Mouse (Mus musculus) right cerebral cortex, postnatal 36 days (tissue): Measurements from ENCODE around the gene Lsm12.
"Not testable (repeated sequence)": the region's sequence is repeated elsewhere in the genome, so short reads cannot be mapped to it uniquely, and the experiment has no call there.

Experiments
- DNase-seq, 2 experiments: peaks; one replicate each; pipeline ENCODE4 v3.0.0; 2022; ENCODE audit warnings: low spot score in 2 of 2, mixed read lengths in 1 of 2

Lsm12 gene

DNA sequence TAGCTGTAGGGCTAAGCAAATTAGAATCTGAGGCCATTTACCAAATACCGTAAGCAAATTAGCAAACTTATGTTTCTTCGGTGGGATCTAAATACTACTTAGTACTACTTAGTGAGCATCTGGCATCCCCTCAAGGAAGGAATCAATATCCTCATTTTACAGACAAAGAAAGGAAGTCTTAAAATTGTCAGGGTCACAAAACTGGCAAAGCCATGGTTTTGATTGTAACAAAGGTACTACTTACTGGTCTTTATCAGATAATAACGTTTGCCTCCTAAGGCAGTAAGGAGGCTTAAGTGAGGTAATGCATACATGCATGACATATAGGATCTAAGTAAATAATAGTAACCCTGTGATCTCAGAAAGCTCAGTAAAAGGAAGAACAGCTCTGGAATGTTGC lies 581 bp upstream of the Lsm12 start:
- no peak for DNase-seq

DNA sequence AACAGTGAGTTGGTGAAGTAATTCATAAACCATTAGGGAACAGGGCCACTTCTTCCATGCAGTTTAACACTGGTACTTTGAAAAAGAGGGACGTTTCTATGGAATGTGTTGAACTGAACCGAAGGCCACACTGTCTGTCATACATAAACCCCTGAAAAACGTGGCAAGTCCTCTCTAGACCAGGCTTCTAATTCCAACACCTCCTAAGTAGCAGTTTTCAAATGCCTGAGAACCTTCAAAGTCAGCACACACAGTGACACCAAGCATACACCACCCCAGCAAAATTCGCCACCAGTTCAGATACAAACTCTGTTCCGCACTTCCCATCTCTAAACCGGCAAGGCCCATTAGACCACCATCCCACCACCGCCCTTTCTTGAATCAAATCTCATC lies 847 bp downstream of the Lsm12 start:
- no peak for DNase-seq

DNA sequence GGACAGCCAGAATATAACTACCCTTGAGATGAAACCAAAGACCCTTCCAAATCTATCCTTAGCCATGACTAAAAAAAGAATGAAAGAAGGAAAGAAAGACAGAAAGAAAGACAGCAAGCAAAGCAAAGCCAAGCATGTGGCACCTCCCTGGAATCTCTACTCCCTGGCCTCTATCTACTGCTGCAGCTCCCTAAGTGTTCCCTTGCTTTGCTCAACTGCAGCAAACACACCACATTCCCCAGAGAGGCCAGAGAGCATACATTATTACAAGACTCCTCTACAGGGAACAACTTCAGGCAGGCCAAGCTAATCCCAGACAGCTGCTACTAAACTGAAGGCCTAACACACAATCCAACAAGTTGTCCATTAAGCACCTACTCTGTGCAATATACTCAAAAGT lies 5.3 kb downstream of the Lsm12 start:
- DNase-seq = no peak

DNA sequence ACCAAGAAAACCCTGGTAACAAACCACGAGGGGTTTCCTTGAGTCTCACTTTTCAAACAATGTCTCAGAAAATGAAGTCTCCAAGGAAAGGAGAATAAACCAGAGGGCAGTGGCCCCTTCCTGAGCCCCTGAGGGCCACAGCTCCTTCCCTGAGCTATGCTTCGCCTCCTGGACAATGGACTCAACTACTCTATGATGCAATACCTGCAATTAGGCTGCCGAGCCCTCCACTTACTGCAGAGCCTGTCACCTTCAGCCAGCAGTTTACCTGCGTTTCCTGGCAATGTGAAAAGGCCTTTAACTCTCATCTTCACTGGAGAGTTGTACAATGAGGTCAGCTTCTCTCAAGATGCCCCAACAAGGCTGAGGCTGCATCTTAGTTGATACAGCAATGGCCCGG lies 16.4 kb downstream of the Lsm12 start:
- no peak for DNase-seq

DNA sequence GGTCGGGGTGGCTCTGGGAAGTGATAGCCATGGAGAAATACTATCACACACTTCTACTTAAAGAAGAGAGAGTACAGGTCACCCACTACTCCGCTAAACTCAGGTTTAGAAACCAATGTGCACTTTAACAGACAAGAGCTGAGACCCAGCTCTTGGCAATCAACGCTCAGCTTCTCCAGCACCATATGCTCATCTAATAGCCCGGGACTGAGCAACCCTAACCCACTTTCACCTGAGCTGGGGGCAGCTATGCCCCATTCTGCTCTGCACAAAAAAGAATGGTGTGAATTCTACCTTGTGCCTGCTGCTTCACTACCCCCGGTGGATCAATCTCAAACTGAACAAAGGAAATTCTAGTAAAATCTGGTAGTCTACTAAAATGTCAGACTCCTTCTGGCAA lies 17.6 kb downstream of the Lsm12 start:
- no peak for DNase-seq

DNA sequence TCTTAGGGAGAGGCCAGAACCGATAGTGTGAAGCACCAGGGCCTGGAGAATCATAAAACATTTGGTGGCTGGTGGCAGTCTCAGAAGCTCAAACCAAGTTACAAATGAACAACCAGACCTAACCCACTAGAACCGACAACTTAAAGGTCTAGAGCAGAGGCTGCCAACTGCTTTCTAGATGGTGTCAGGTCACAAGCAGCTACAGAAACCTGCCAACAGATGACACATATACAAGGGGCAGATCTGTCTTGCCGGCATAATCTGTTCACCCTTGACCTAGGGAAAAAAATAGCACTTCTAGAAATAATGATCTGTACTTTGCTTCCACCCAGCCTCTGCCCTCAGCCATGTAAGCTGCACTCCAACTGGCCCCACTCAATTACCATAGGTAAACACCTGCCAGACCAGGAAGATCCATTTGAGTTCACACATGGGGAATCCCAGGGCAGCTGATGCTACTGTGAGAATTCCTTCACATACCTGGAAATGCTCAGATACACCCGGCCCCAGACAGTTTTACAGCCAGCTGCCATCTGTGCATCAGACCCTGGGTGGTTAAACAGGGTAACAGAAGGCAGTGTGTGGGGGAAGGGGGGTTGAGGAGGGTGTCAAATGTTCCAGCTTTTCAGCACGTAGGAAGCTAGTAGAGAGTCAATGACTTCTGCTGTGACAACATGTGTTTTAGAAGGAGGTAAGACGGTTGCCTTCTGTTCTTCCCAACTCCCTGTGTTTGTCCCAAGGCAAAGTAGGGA lies 18.9 kb downstream of the Lsm12 start:
- peak in 1 of 2 experiments; percentile 30 for DNase-seq

DNA sequence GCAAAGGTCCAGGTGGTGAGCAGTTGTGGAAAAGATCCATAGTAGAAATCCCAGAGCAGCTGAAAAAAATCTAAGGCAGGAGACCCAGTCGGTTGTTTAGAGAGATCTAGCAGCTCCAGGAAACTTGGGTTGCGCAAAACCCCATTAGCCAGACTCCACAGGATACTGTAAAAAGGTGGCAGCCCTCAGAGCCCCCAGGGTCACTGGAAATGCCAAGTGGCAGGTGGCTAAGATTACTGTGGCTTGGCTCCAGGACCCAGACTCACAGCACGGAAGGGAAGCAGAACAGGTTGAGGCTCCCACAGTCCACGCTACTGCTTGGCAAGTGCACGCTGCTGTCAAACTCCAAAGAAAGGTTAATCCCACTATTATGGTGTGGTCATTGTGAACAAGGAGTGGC lies 25.3 kb downstream of the Lsm12 start:
- DNase-seq = no peak

DNA sequence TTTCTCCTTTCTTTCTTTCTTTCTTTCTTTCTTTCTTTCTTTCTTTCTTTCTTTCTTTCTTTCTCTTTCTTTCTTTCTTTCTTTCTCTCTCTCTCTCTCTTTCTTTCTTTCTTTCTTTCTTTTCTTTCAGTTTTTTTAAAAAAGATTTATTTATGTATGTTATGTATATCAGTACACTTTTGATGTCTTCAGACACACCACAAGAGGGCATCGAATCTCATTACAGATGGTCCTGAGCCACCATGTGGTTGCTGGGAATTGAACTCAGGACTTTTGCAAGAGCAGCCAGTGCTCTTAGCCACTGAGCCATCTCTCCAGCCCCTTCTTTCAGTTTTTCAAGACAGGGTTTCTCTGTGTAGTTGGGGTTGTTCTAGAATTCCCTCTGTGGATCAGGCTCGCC lies 27.1 kb downstream of the Lsm12 start:
- not testable (repeated sequence) for DNase-seq

DNA sequence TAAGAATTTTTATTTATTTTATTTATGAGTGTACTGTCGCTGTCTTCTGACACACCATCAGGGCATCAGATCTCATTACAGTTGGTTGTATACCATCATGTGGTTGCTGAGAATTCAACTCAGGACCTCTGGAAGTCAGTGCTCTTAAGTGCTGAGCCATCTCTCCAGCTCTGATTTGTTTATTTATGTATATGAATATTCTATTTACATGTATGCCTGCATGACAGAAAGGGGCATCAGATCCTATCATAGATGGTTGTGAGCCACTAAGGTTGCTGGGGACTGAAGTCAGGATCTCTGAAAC lies 28.4 kb downstream of the Lsm12 start:
- no peak for DNase-seq

DNA sequence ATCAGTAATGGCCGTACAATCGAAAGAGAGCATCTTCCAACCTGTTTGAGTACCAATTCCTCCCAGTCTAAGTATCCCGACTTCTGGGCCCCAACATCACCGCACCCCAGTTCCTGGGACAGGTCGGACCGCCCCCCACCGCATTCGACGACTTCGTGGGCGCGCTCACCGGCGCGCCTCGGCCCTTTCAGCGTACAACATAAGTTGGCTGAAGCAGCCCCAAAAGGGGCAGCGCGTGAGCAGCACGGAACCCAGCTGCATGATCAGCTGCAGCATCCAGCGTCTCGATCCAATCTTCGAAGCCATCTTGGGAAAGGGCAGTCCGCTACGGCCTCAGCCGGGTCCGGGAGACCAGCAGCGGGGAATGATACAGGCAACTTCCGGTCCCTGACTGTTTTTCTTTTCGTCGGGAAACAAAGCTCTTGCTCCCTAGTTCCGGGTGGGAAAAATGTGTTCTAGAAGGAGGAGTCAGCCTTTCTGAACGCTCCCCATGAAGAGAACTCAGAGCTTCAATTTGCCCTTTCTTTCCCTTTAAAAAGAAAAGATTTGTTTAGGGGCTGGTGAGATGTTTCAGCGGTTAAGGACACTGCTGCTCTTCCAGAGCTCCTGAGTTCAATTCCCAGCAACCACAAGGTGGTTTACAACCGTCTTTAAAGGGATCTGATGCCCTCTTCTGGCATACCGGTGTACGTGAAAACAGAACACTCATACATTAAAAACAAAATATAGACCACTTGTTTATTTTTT lies 28.9 kb downstream of the Lsm12 start, which contains the start of gene Tmem101:
TSS of gene Tmem101 (minus strand) at position 366 of the 747 bp plus-strand sequence.
- peak; percentile 82 to 85 for DNase-seq

DNA sequence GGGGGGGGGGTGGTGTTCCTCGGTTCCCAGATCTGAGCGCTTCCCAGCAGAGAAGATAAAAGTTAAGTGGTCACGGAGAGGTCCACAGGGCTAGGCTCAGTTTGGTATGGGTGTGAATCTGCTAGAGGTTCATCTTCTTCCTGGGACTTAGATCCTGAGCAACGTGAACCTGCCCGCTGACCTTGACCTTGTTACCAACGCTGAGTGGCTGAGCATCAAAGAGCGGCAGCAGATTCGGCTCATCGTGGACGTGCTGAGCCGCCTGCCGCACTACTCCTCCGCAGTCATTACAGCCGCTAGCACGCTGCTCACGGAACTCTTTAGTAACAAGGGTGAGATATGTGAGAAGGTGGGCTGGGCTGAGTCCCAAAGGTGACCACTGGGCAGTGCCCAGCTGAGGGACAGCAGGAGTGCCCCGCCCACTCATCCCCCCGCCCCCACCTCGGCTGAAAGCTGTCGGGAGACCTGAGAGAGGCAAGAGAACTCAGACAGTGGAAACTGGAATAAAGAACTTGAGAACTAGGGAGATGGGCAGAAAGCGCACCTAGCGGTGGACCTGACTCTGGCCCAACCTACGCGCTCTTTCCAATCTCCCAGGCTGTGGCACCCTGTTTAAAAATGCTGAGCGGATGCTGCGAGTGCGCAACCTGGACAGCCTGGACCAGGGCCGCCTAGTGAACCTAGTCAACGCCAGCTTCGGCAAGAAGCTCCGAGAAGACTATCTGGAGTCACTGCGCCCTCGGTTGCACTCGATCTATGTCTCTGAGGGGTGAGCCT lies 37.7 kb downstream of the Lsm12 start:
- no peak for DNase-seq

DNA sequence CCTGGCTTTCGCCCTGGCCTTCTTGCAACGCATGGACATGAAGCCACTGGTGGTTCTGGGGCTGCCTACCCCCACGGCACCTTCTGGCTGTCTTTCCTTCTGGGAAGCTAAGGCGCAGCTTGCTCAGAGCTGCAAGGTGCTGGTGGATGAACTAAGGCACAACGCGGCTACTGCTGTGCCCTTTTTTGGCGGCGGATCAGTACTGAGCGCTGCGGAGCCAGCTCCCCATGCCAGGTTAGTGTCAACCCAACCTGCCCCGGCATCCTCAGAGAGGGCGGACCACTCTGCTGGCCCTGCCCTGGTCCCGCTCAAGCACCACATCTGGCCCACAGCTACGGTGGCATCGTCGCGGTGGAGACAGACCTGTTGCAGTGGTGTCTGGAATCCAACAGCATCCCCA lies 38.6 kb downstream of the Lsm12 start:
- DNase-seq = no peak

DNA sequence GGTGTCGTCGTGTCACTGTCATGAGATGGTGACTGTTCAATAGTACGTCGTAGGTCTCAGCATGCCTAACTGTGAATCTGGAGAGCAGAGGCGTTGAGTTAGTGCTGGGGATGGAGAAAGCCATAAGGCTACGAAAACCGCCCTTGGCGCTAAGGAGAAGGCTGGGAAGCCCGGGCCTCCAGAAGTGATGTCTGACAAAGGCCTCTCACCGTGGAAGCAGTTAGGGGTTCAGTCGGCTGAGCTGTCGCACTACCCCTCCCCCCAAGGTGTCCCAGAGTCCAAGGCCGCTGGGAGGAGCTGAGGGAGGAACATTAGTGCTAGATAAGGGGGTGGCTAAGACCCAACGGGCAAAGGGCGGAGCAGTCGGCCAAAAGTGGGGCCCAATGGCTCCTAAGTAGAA lies 39.1 kb downstream of the Lsm12 start:
- no peak for DNase-seq

DNA sequence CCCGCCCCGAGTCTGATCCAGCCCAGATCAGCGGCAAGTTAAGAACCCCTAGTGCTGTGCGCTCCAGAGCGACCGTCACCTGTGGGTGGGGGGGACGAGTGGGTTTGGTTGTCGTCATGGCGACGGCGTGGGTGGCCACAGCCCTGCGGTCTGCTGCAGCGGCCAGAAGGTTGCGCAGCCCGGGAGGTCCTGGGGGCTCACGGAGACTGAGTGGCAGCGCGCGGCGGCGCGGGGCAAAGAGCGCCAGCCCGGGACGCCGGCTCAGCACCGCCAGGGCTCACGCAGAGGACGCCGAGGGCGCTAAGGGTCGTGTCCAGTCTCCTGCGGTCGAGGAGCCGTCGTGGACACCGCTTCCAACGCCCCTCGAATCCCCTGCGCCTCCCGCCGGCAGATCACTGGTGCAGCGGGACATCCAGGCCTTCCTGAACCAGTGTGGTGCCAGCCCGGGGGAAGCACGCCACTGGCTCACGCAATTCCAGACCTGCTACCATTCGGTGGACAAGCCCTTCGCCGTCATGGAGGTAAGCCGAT lies 39.6 kb downstream of the Lsm12 start, which contains the start of gene Nags:
TSS of gene Nags (plus strand) at position 43 of the 531 bp plus-strand sequence.
- no peak for DNase-seq

DNA sequence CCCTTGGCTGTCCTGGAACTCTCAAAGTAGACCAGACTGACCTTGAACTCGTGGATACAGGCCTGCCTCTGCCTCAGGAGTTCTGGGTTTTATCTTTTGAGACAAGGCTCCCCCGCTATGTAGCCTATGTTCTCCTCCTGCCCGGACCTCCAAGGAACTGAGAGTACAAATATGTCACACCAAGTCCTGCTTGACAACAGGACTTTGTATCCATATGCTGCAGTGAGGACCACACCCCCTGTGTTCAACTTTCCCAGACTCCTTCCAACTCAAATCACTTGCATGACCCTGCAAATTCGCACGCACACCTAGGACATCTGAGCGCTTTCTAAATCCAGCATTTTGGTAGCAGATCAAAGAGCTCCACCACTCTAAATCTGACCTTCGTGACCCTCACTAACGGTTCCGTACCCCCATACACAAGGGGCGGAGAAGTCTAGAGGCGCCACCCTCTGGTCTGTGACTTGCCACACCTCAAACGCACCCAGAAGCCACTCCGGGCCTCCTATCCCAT lies 40.1 kb downstream of the Lsm12 start:
- no peak for DNase-seq

DNA sequence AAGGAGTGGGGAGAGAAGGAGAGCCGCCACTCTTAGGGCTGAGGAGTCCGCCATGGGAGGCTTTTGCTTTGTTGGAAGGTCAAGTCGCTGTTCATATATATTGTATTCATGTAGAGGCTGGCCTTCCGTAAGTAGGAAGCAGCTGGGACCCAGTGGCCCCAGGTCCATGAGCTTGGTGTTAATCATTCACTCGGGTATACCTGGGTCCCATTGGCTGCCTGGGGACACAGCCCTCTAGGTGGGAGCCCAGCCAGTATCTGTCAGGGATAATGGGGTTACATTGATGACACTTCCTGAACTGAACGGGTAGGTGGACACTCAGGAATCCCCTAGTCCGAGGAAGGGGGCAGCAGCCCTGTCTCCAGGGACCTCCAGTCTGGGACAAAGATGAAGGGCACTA lies 42.7 kb downstream of the Lsm12 start:
- DNase-seq = no peak

DNA sequence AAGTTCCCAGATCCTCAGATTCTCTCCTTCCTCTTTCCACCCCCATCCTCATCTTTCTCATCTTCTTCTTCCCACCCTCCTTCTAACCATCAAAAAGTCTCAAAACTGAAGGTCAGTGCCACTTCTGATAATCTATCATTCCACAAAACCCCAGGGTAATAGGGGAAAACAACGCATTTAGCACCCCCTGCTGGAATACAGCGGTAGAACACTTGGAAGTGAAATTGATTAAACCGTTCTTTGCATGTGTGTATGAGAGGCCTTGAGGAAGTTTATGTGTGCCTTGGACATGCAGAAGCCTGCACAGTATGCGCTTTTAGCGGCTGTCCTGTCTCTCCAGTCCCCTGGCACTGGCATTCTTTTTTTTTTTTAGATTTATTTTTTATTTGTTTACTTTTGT lies 44.6 kb downstream of the Lsm12 start:
- DNase-seq = no peak

DNA sequence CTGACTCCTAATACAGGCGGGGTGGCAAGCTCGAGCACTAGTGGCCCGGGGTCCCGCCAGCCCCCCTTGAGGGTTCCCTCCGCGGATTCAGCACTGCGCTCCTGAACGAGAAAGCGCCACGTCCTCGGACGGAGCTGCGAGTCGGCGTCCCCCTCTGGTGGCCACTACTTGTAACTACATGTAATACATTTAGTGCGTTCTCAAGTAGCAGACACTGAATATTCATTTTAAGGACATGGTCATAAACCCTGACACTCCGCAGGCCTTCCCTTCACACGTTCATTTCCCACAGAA lies 46.7 kb downstream of the Lsm12 start:
- no peak for DNase-seq

DNA sequence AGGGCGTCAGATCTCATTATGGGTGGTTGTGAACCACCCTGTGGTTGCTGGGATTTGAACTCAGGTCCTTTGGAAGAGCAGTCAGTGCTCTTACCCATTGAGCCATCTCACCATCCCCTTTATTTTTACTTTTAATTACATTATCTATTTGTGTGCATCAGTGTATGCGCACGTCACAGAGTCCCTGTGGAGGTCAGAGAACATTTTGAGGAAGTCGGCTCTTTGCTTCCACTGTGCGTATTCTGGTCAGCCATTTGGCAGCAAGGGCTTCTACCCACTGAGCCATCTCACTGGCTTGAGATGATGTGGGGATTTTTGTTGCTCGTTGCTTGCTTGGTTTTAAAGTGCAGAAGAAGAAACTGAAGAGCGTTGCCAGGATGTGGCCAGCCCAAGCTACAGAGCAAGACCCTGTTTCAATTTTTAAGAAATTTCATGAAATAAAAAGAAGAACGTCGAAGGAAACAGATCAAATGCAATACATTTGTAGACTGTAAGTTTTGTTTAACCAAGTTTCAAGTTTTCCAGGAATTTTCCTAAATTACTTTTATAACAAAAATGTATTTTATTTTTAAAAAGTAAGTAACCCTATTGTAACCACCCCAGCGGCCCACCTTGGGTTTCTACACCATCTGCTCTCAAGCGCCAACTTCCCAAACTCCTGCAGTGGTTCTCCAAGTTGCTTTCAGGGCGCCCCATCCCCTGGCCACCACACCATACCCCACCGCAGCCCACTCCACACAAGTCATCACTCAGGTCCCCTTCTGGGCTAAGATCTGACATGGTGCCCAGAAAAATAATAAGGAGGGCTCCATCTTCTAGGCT lies 47.3 kb downstream of the Lsm12 start:
- DNase-seq = no peak

DNA sequence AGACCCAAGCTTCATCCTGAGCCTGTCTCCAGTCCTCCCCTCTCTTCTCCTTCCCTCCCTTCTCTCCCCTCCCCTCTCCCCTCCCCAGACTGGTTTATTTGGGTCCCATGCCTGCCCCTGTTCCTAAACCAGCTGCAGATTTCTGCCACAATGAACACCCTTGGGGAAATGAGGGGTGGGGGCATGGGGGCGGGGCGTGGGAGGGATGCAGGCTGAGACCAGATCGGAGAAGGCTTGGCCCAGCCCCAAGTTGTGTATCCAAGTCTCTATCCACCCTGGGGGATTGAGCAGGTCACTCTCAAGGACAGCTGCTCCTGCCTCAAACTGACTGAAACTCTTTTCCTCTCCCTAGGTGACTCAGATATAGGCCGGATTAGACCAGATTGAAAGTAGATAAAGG lies 50.6 kb downstream of the Lsm12 start:
- no peak for DNase-seq

DNA sequence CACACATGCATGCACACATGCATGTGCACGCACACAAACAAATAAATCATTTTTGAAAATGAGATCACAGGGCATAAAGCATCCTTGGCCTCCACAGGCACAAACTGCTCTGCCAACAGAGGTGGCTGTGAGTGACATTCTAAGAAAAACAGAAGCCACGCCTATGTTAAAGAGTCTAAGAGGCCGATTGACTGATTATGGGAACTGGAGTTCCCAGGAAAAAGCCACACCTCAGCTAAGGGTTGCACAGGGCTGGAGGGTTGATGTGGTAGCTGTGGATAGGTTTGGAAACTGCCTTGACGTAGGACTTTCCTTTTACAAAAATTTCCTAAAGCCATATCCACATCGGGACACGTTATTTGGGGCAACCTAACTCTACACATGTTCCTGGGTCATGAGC lies 67.7 kb downstream of the Lsm12 start:
- DNase-seq = no peak

DNA sequence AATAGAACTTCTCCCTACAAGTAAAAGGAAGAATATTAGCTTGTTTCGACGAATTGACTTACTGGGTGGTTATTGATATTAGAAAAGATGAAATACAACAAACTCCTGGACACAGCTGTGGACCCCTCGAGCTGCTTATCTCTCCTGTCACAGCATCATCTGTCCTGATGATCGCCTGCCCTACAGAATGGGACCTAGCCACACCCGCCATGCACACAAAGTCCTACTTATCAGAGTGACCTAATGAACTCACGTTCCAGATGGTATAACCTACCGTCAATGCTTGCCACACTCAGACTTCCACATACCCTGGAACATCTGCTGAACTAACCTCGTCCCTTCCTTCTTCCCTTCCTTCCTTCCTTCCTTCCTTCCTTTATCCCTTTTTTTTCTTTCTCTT lies 68.9 kb downstream of the Lsm12 start:
- DNase-seq = no peak
